Mouse (Mus musculus) myocyte (in vitro differentiated cells): ENCODE measurements around the gene Tnfrsf13c.
A peak's percentile ranks its signal among the peaks of the same experiment; 100 is the strongest.

ENCODE experiments used
- CEBPB ChIP-seq: IDR thresholded peaks from 2 replicates; pipeline ENCODE4 v1.6.1; 2011; ENCODE audit warnings: mild to moderate bottlenecking, moderate library complexity; ENCODE audit not compliant: poor library complexity, insufficient read depth, severe bottlenecking
- E2F4 ChIP-seq: IDR thresholded peaks from one replicate; pipeline ENCODE4 v1.6.1; 2011; ENCODE audit warnings: mild to moderate bottlenecking, control low read depth, moderate library complexity; ENCODE audit not compliant: insufficient read depth
- MAX ChIP-seq: IDR thresholded peaks from one replicate; pipeline ENCODE4 v1.6.1; 2011; ENCODE audit warnings: low read depth, mild to moderate bottlenecking, control low read depth
- MYOG ChIP-seq, 3 experiments: IDR thresholded peaks; one replicate each; pipeline ENCODE4 v1.6.1; 2011; ENCODE audit warnings: control low read depth in 2 of 3, low read depth in 2 of 3, mild to moderate bottlenecking in 2 of 3; ENCODE audit not compliant: insufficient read length in 2 of 3, control insufficient read depth in 1 of 3, insufficient read depth in 1 of 3
- POLR2A ChIP-seq: IDR thresholded peaks from one replicate; pipeline ENCODE4 v1.6.1; 2011; ENCODE audit warnings: low read depth, mild to moderate bottlenecking, control low read depth, moderate library complexity; ENCODE audit not compliant: insufficient read length
- POLR2AphosphoS2 ChIP-seq: IDR thresholded peaks from one replicate; pipeline ENCODE4 v1.6.1; 2011; ENCODE audit warnings: low read depth, control low read depth; ENCODE audit not compliant: insufficient read length
- REST ChIP-seq: IDR thresholded peaks from one replicate; pipeline ENCODE4 v1.6.1; 2011; ENCODE audit warnings: mild to moderate bottlenecking, control low read depth, moderate library complexity; ENCODE audit not compliant: insufficient read depth, insufficient read length
- SRF ChIP-seq: IDR thresholded peaks from one replicate; pipeline ENCODE4 v1.6.1; 2011; ENCODE audit warnings: low read depth; ENCODE audit not compliant: control insufficient read depth, insufficient read length
- TCF12 ChIP-seq: IDR thresholded peaks from one replicate; pipeline ENCODE4 v1.6.1; 2011; ENCODE audit warnings: mild to moderate bottlenecking, control low read depth; ENCODE audit not compliant: poor library complexity, insufficient read depth, severe bottlenecking
- TCF3 ChIP-seq: IDR thresholded peaks from one replicate; pipeline ENCODE4 v1.6.1; 2011; ENCODE audit warnings: low read depth, control low read depth; ENCODE audit not compliant: insufficient read length
- USF1 ChIP-seq: IDR thresholded peaks from one replicate; pipeline ENCODE4 v1.6.1; 2011; ENCODE audit warnings: low read depth, mild to moderate bottlenecking, control low read depth, moderate library complexity

DNA sequence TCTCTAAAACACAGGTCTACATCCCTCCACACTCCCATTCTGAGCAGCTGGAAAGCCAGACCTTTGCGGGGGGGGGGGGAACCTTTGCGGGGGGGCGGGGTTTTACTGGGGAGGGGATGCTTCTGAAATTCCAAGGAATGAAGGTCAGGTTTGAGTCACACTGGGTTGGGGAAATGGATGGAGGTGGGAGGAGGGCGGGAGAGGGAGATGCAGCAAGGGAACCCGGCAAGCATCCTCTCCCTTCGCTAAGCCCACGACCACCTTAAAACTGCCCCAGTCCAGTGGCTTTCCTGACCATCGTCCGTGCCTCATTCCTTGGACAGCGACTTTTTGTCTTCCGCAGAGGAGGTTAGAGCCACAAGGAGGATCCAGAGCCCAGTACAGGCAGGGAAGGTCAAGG is 12.9 kb downstream of the Tnfrsf13c start:
- TF ChIP-seq POLR2A: no peak
- TF ChIP-seq USF1: no peak
- no peak for TF ChIP-seq MYOG (IDR thresholded peaks at IDR 0.05; ENCODE audit: control insufficient read depth in 1 of 3, insufficient read depth in 1 of 3, insufficient read length in 2 of 3, low read depth in 2 of 3)
- no peak for TF ChIP-seq E2F4
- TF ChIP-seq TCF12: no peak
- TF ChIP-seq MAX: no peak
- peak; percentile 54 for TF ChIP-seq POLR2AphosphoS2
- TF ChIP-seq SRF: no peak
- TF ChIP-seq CEBPB: no peak
- TF ChIP-seq TCF3: no peak
- no peak for TF ChIP-seq REST
